Mouse (Mus musculus): Measurements from ENCODE around the gene Bex6. TPM values are rescaled to one million over a fixed set of nuclear protein-coding genes. Genes with fewer than 3 reads are reported as not detected.

The Bex6 gene
- not detected in 2 replicates for polyA plus RNA-seq (2012; rRNA removed)

GRCm38 (mm10) chr16:32179333-32179901 is at the start of gene Bex6:
Gene Bex6 (plus strand): TSS chr16:32179823.
- TF ChIP-seq CTCF (IDR thresholded peaks at IDR 0.05; ENCODE audit: extremely low read depth, insufficient read length, insufficient replicate concordance, low read depth, low read length) (no peak), POLR2A (IDR thresholded peaks at IDR 0.05; ENCODE audit: low read depth, low read length) (no peak)
- Histone ChIP-seq H3K4me1 (ENCODE audit: control insufficient read depth, insufficient read depth, insufficient read length, low read length) (no peaks in the 10 kb centered on the region), H3K27ac (ENCODE audit: insufficient read depth, low read depth, low read length) (no peak within 1 kb of the TSS), H3K36me3 (ENCODE audit: control insufficient read depth, insufficient read depth, low read length) (no peaks in the 10 kb centered on the region), H3K4me3 (ENCODE audit: low read depth, low read length) (no peak within 1 kb of the TSS), H3K27me3 (ENCODE audit: control insufficient read depth, insufficient read depth, low read length) (no peaks in the 10 kb centered on the region)
- 78% methylated on average over 6 of the region's 6 CpGs for WGBS

- no peaks in the 10 kb centered on the region for H3K36me3 ChIP-seq (ENCODE audit: control insufficient read depth, insufficient read depth, low read length)
- H3K4me3 ChIP-seq (ENCODE audit: low read depth, low read length): peak overlapping the region; percentile 55
- H3K27ac ChIP-seq (ENCODE audit: insufficient read depth, low read depth, low read length): peak overlapping the region; percentile 17
- TF ChIP-seq CTCF (IDR thresholded peaks at IDR 0.05; ENCODE audit: extremely low read depth, insufficient read length, insufficient replicate concordance, low read depth, low read length) (no peak), POLR2A (IDR thresholded peaks at IDR 0.05; ENCODE audit: low read depth, low read length) (no peak)
- 51% methylated on average over 16 of the region's 16 CpGs for WGBS
- peaks cover 2% of the 10 kb centered on the region; the same call in 1 of the 2 replicates for H3K4me1 ChIP-seq (ENCODE audit: control insufficient read depth, insufficient read depth, insufficient read length, low read length)
- H3K27me3 ChIP-seq (ENCODE audit: control insufficient read depth, insufficient read depth, low read length): no peaks in the 10 kb centered on the region
Measured at GRCm38 (mm10) chr16:32130190-32130826, 49.3 kb upstream of the Bex6 start.

- H3K27me3 ChIP-seq (ENCODE audit: control insufficient read depth, insufficient read depth, low read length): no peaks in the 10 kb centered on the region
- H3K4me3 ChIP-seq (ENCODE audit: low read depth, low read length): no peak overlapping the region
- WGBS: 72% methylated on average over 3 of the region's 3 CpGs
- no peak overlapping the region for H3K27ac ChIP-seq (ENCODE audit: insufficient read depth, low read depth, low read length)
- no peaks in the 10 kb centered on the region for H3K36me3 ChIP-seq (ENCODE audit: control insufficient read depth, insufficient read depth, low read length)
- H3K4me1 ChIP-seq (ENCODE audit: control insufficient read depth, insufficient read depth, insufficient read length, low read length): peaks cover 2% of the 10 kb centered on the region; the same call in 1 of the 2 replicates
- TF ChIP-seq POLR2A (IDR thresholded peaks at IDR 0.05; ENCODE audit: low read depth, low read length): no peak
- TF ChIP-seq CTCF (IDR thresholded peaks at IDR 0.05; ENCODE audit: extremely low read depth, insufficient read length, insufficient replicate concordance, low read depth, low read length): no peak
Measured at GRCm38 (mm10) chr16:32133148-32133547, 46.5 kb upstream of the Bex6 start.

- H3K36me3 ChIP-seq (ENCODE audit: control insufficient read depth, insufficient read depth, low read length): no peaks in the 10 kb centered on the region
- H3K27ac ChIP-seq (ENCODE audit: insufficient read depth, low read depth, low read length): no peak overlapping the region
- TF ChIP-seq POLR2A (IDR thresholded peaks at IDR 0.05; ENCODE audit: low read depth, low read length) (no peak), CTCF (IDR thresholded peaks at IDR 0.05; ENCODE audit: extremely low read depth, insufficient read length, insufficient replicate concordance, low read depth, low read length) (no peak)
- no peaks in the 10 kb centered on the region for H3K27me3 ChIP-seq (ENCODE audit: control insufficient read depth, insufficient read depth, low read length)
- 81% methylated on average over 7 of the region's 7 CpGs for WGBS
- no peak overlapping the region for H3K4me3 ChIP-seq (ENCODE audit: low read depth, low read length)
- no peaks in the 10 kb centered on the region for H3K4me1 ChIP-seq (ENCODE audit: control insufficient read depth, insufficient read depth, insufficient read length, low read length)
Measured at GRCm38 (mm10) chr16:32135842-32136357, 43.7 kb upstream of the Bex6 start.

- Histone ChIP-seq H3K4me1 (ENCODE audit: control insufficient read depth, insufficient read depth, insufficient read length, low read length) (no peaks in the 10 kb centered on the region), H3K36me3 (ENCODE audit: control insufficient read depth, insufficient read depth, low read length) (no peaks in the 10 kb centered on the region), H3K4me3 (ENCODE audit: low read depth, low read length) (no peak overlapping the region), H3K27ac (ENCODE audit: insufficient read depth, low read depth, low read length) (no peak overlapping the region), H3K27me3 (ENCODE audit: control insufficient read depth, insufficient read depth, low read length) (no peaks in the 10 kb centered on the region)
- no peak for TF ChIP-seq CTCF (IDR thresholded peaks at IDR 0.05; ENCODE audit: extremely low read depth, insufficient read length, insufficient replicate concordance, low read depth, low read length)
- TF ChIP-seq POLR2A (IDR thresholded peaks at IDR 0.05; ENCODE audit: low read depth, low read length): no peak
- 95% methylated on average over 1 of the region's 1 CpGs for WGBS
Measured at GRCm38 (mm10) chr16:32138954-32139353, 40.7 kb upstream of the Bex6 start.

- Histone ChIP-seq H3K4me3 (ENCODE audit: low read depth, low read length) (no peak overlapping the region), H3K27ac (ENCODE audit: insufficient read depth, low read depth, low read length) (no peak overlapping the region), H3K27me3 (ENCODE audit: control insufficient read depth, insufficient read depth, low read length) (no peaks in the 10 kb centered on the region), H3K4me1 (ENCODE audit: control insufficient read depth, insufficient read depth, insufficient read length, low read length) (no peaks in the 10 kb centered on the region), H3K36me3 (ENCODE audit: control insufficient read depth, insufficient read depth, low read length) (no peaks in the 10 kb centered on the region)
- 90% methylated on average over 15 of the region's 15 CpGs for WGBS
- TF ChIP-seq CTCF (IDR thresholded peaks at IDR 0.05; ENCODE audit: extremely low read depth, insufficient read length, insufficient replicate concordance, low read depth, low read length): no peak
- no peak for TF ChIP-seq POLR2A (IDR thresholded peaks at IDR 0.05; ENCODE audit: low read depth, low read length)
Measured at GRCm38 (mm10) chr16:32143766-32144165, 35.9 kb upstream of the Bex6 start.

GRCm38 (mm10) chr16:32144592-32144991 is 35.0 kb upstream of the Bex6 start:
- H3K27me3 ChIP-seq (ENCODE audit: control insufficient read depth, insufficient read depth, low read length): no peaks in the 10 kb centered on the region
- no peak overlapping the region for H3K4me3 ChIP-seq (ENCODE audit: low read depth, low read length)
- no peaks in the 10 kb centered on the region for H3K4me1 ChIP-seq (ENCODE audit: control insufficient read depth, insufficient read depth, insufficient read length, low read length)
- WGBS: 85% methylated on average over 17 of the region's 17 CpGs
- no peak for TF ChIP-seq POLR2A (IDR thresholded peaks at IDR 0.05; ENCODE audit: low read depth, low read length)
- TF ChIP-seq CTCF (IDR thresholded peaks at IDR 0.05; ENCODE audit: extremely low read depth, insufficient read length, insufficient replicate concordance, low read depth, low read length): no peak
- H3K27ac ChIP-seq (ENCODE audit: insufficient read depth, low read depth, low read length): no peak overlapping the region
- no peaks in the 10 kb centered on the region for H3K36me3 ChIP-seq (ENCODE audit: control insufficient read depth, insufficient read depth, low read length)
